Mouse (Mus musculus): ENCODE data around the gene Gm11042. TPM values are rescaled to one million over a fixed set of nuclear protein-coding genes. Genes with fewer than 3 reads are reported as not detected.

The Gm11042 gene
- total RNA-seq, 2 experiments from 2014 or later: not detected

DNA sequence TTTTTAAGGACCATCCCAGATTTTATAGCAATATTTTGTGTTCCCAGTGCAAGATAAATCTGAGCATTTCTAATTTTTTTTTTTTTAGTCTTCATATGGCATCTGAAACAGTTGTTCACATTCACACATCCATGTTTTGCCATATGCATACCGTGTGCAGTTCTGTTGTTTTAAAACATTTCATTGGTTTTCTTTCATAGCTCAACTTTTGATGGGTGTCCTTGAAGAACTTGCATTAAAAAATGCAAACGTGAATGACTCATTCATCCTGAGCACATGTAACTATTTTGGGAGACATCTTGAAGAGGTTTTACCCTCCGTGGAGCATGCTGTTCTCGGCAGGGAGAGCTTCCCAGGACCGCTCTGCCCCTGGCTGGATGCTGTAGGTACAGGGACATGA is 38.9 kb downstream of the Gm11042 start:
- Histone ChIP-seq H3K4me3 (no peak overlapping the region), H3K27ac (no peak overlapping the region)
- DNase-seq: no peak
- intact Hi-C loops (cut with DNase I): no loop called here
- TF ChIP-seq CTCF (IDR thresholded peaks at IDR 0.05): no peak

GRCm38 (mm10) chr12:74272545-74272944 is 43.6 kb downstream of the Gm11042 start:
- H3K4me3 ChIP-seq: no peak overlapping the region
- no peak for TF ChIP-seq CTCF (IDR thresholded peaks at IDR 0.05)
- H3K27ac ChIP-seq: no peak overlapping the region
- no peak for DNase-seq
- intact Hi-C loops (cut with DNase I): no loop called here

- intact Hi-C loops (cut with DNase I): no loop called here
- no peak for TF ChIP-seq CTCF (IDR thresholded peaks at IDR 0.05)
- DNase-seq: no peak
- Histone ChIP-seq H3K4me3 (no peak overlapping the region), H3K27ac (no peak overlapping the region)
These were observed 47.4 kb downstream of the Gm11042 start for GRCm38 (mm10) chr12:74268644-74269285.

DNA sequence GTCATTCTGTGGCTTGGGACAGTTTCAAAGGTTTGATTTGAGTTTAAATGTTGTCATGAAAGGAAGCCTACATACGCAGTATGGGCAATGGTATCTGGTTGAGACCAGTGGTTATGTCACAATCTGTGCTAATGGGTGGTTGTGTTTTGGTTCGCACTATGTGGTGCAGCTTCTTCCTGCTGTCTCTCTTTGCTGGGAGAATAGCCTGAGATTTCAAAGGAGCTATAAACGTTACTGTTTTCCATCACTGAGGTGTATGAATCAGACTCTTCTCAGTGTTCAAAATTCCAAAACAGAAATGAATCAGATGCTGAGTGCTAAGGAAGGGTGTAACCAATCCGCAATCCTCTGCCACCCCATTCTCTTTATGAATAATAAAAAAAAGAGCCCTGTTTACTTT is 49.1 kb downstream of the Gm11042 start:
- Histone ChIP-seq H3K27ac (no peak overlapping the region), H3K4me3 (no peak overlapping the region)
- intact Hi-C loops (cut with DNase I): no loop called here
- DNase-seq: no peak
- no peak for TF ChIP-seq CTCF (IDR thresholded peaks at IDR 0.05)

Measured in gastrocnemius, adult 2 months (tissue).